Mouse (Mus musculus): ENCODE results near the gene Gm38393.

- TF ChIP-seq GATA1 (IDR thresholded peaks at IDR 0.05; ENCODE audit: borderline replicate concordance, low read length): no peak
- TF ChIP-seq CTCF (IDR thresholded peaks at IDR 0.05; ENCODE audit: low read depth, low read length): no peak
- no peak for TF ChIP-seq TAL1 (conservative IDR thresholded peaks at IDR 0.05; ENCODE audit: low read depth, low read length)
Observed at GRCm38 (mm10) chr7:60006262-60006661, 1.4 kb upstream of the Gm38393 start.

All from G1E (cell line).